Mouse (Mus musculus) intestine, postnatal 0 days (tissue): ENCODE measurements around the gene Nhp2. TPM values are rescaled to one million over a fixed set of nuclear protein-coding genes. Genes with fewer than 3 reads are reported as not detected.
A peak's percentile ranks its signal among the peaks of the same experiment; 100 is the strongest.

Experiments
- ATAC-seq: fragments of 200-750 bp; cut with Nextera tagmentation; 2 replicates; pipeline ENCODE4 v1.8.0; 2017; ENCODE audit warnings: mild to moderate bottlenecking, moderate TSS enrichment, moderate library complexity
- H3K27ac ChIP-seq: fragments of 300-500 bp; sonication (generic); 2 replicates; pipeline ENCODE4 v1.5.1; 2014; ENCODE audit warnings: mild to moderate bottlenecking, low read depth, low read length, moderate library complexity
- H3K27me3 ChIP-seq: fragments of 300-500 bp; sonication (generic); replicated peaks from 2 replicates; pipeline ENCODE4 v1.6.1; 2014; ENCODE audit warnings: low read length, mixed read lengths; ENCODE audit not compliant: control insufficient read depth, insufficient read depth
- H3K36me3 ChIP-seq: fragments of 300-500 bp; sonication (generic); 2 replicates; pipeline ENCODE4 v1.6.1; 2014; ENCODE audit warnings: mild to moderate bottlenecking, moderate library complexity; ENCODE audit not compliant: control insufficient read depth, insufficient read depth
- H3K4me1 ChIP-seq: fragments of 300-500 bp; sonication (generic); replicated peaks from 2 replicates; pipeline ENCODE4 v1.6.1; 2014; ENCODE audit warnings: antibody characterized with exemption, low read length, mixed read lengths; ENCODE audit not compliant: control insufficient read depth, insufficient read depth
- H3K4me2 ChIP-seq: fragments of 300-500 bp; sonication (generic); replicated peaks from 2 replicates; pipeline ENCODE4 v1.6.1; 2014; ENCODE audit warnings: low read depth, mild to moderate bottlenecking, moderate library complexity
- H3K4me3 ChIP-seq: fragments of 300-500 bp; sonication (generic); 2 replicates; pipeline ENCODE4 v1.5.1; 2014; ENCODE audit warnings: low read depth, low read length
- H3K9ac ChIP-seq: fragments of 300-500 bp; sonication (generic); 2 replicates; pipeline ENCODE4 v1.6.1; 2014; ENCODE audit warnings: mild to moderate bottlenecking, low read depth, low read length
- H3K9me3 ChIP-seq: fragments of 300-500 bp; sonication (generic); 2 replicates; pipeline ENCODE4 v1.6.1; 2016; ENCODE audit warnings: mixed run types; ENCODE audit not compliant: control insufficient read depth
- CTCF ChIP-seq: sonication (generic); IDR thresholded peaks from 2 replicates; pipeline ENCODE4 v1.5.1; 2016; ENCODE audit warnings: low read depth, mild to moderate bottlenecking, control low read depth, antibody characterized with exemption, moderate library complexity
- WGBS: fragments of 180-500 bp; shearing (Covaris S2); extraction: QIAGEN DNeasy Blood & Tissue Kit; methylation state at CpG from one replicate; pipeline ENCODE4 v1.1.7; 2014; 5-methylcytosine and 5-hydroxymethylcytosine counted together
- polyA plus RNA-seq: library from polyadenylated mRNA; unstranded; fragments of >200 nt; fragmentation: Nextera tagmentation; extraction: Ambion mirVana; gene quantifications from 2 replicates; pipeline ENCODE4 v1.2.1, GENCODE M21; 2015

Nhp2 gene
- polyA plus RNA-seq, 1 experiment from 2014 or later: 101 TPM

GRCm38 (mm10) chr11:51597553-51597952, 22.0 kb upstream of the Nhp2 start:
- no peak for TF ChIP-seq CTCF
- no peak for ATAC-seq
- H3K36me3 ChIP-seq: peaks cover 99% of the 10 kb centered on the region
- H3K27ac ChIP-seq: no peak overlapping the region
- H3K9me3 ChIP-seq: no peaks in the 10 kb centered on the region
- H3K4me3 ChIP-seq: no peak overlapping the region
- H3K4me2 ChIP-seq: no peak overlapping the region
- no peaks in the 10 kb centered on the region for H3K27me3 ChIP-seq
- H3K4me1 ChIP-seq: no peaks in the 10 kb centered on the region
- WGBS: 59% methylated on average over 2 of the region's 2 CpGs
- H3K9ac ChIP-seq: no peak overlapping the region

GRCm38 (mm10) chr11:51602253-51602652, 17.3 kb upstream of the Nhp2 start:
- TF ChIP-seq CTCF: no peak
- Histone ChIP-seq H3K4me2 (no peak overlapping the region), H3K4me1 (0 out of 2 replicates have a peak, but pooled peaks cover 2% of the 10 kb centered on the region), H3K9me3 (no peaks in the 10 kb centered on the region), H3K9ac (no peak overlapping the region), H3K4me3 (no peak overlapping the region), H3K27me3 (no peaks in the 10 kb centered on the region), H3K36me3 (peaks cover 73% of the 10 kb centered on the region), H3K27ac (peak overlapping the region; percentile 42)
- ATAC-seq: no peak
- whole genome bisulfite sequencing: 84% methylated on average over 3 of the region's 3 CpGs

DNA sequence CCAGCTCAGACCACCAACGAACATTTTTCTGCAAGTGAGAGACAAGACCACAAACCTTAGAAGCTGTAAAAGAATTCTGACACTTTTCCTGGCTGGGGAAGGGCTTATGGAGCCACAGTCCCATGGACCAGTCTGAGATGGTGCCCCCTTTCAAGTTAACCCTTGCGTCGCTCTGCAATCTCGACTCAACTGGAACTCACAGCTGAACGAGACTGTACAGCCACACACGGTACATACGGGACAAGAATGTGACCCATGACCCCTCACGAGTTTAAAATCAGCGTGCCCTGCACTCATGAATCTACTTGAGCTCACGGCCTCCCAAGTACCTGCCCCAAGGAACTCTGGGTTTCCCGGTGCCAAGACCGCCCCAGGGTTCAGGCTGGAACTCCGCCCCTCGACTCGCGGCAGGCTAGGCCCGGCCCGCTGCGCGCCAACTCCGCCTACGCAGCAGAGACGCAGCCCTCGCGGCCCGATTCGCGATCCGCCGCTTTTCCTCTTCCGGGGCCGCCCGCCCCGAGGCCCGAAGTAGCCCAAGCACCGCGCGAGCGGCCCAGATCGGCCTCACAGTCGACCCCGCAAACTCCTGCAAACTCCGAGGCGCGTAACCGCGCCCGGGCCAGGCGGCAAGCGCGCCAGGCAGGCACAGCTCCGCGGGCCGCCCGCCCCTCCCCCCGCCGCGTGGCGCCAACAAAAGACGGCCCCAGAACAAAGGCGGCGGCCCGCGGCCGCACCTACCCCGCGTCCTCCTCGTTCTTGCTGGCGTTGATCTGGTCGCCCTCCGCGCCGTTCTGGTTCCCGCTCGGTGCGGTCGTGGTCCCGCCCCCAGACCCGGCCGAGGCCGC, 13.7 kb upstream of the Nhp2 start:
- peak overlapping the region; percentile 97 for H3K27ac ChIP-seq
- 0 out of 2 replicates have a peak, but pooled peaks cover 8% of the 10 kb centered on the region for H3K4me1 ChIP-seq
- H3K36me3 ChIP-seq: peaks cover 38% of the 10 kb centered on the region
- WGBS: under 1% methylated on average over 74 of the region's 81 CpGs
- peak; percentile 84 for ATAC-seq
- peak overlapping the region; percentile 97 for H3K4me3 ChIP-seq
- peak overlapping the region; percentile 100 for H3K9ac ChIP-seq
- H3K4me2 ChIP-seq: peak overlapping the region; percentile 84
- H3K27me3 ChIP-seq: no peaks in the 10 kb centered on the region
- H3K9me3 ChIP-seq: no peaks in the 10 kb centered on the region
- TF ChIP-seq CTCF: no peak

DNA sequence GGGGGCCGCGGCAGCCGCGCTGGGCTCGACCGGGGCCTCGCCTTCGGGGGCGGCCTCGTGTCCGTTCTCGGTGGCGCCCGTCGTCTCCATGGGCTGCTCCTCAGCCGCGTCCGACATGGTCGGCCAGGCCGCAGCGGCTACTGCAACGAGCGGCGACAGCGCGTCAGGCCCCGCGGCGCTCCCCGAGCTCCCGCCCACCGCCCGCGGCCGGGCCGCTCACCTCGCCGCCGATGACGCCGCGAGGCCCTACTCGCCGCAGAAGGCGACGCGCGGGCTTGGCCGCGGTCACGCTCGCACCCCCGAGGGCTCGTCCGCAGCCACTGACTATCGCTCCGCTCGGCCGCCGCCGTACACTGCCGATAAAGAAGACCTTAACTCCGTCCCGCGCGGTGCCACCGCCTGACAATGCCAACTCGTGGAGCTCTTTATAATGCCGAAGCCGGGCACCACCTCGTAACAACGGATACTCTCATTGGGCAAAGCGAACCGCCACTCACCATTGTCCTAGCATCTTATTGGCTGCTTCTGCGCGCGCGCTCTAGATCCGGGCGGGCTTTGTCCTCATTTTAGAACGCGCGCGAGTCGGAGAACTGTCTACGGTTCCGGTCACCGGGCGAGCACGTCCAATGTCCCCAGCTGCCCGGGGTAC, 13.0 kb upstream of the Nhp2 start, which contains the start of gene Hnrnpab:
Gene Hnrnpab (minus strand): TSS at position 401 of the 649 bp plus-strand sequence.
- H3K4me1 ChIP-seq: 0 out of 2 replicates have a peak, but pooled peaks cover 8% of the 10 kb centered on the region
- no peak for TF ChIP-seq CTCF
- H3K4me3 ChIP-seq: peak within 1 kb of the TSS; percentile 97
- H3K36me3 ChIP-seq: peaks cover 30% of the 10 kb centered on the region
- peak within 1 kb of the TSS; percentile 100 for H3K9ac ChIP-seq
- peak within 1 kb of the TSS; percentile 84 for H3K4me2 ChIP-seq
- ATAC-seq: peak; percentile 90
- under 1% methylated on average over 88 of the region's 91 CpGs for WGBS
- no peaks in the 10 kb centered on the region for H3K27me3 ChIP-seq
- H3K27ac ChIP-seq: peak within 1 kb of the TSS; percentile 97
- H3K9me3 ChIP-seq: no peaks in the 10 kb centered on the region

- H3K27ac ChIP-seq: peak overlapping the region; percentile 97
- no peak for TF ChIP-seq CTCF
- 0 out of 2 replicates have a peak, but pooled peaks cover 8% of the 10 kb centered on the region for H3K4me1 ChIP-seq
- peak overlapping the region; percentile 100 for H3K9ac ChIP-seq
- WGBS: 6% methylated on average over 15 of the region's 15 CpGs
- H3K9me3 ChIP-seq: no peaks in the 10 kb centered on the region
- H3K4me3 ChIP-seq: peak overlapping the region; percentile 97
- ATAC-seq: peak; percentile 21
- peaks cover 24% of the 10 kb centered on the region for H3K36me3 ChIP-seq
- H3K27me3 ChIP-seq: no peaks in the 10 kb centered on the region
- peak overlapping the region; percentile 84 for H3K4me2 ChIP-seq
Observed at GRCm38 (mm10) chr11:51607096-51607738, 12.3 kb upstream of the Nhp2 start.
